Mouse (Mus musculus) intestine, embryonic 16.5 days (tissue): Measurements from ENCODE around the gene Tspan4. TPM values are rescaled to one million over a fixed set of nuclear protein-coding genes. Genes with fewer than 3 reads are reported as not detected.

Source experiments
- ATAC-seq: fragments of 200-750 bp; cut with Nextera tagmentation; 2 replicates; pipeline ENCODE4 v1.8.0; 2017; ENCODE audit warnings: moderate TSS enrichment, moderate library complexity
- H3K27ac ChIP-seq: fragments of 300-500 bp; sonication (generic); 2 replicates; pipeline ENCODE4 v1.5.1; 2014; ENCODE audit warnings: mild to moderate bottlenecking, low read length
- H3K27me3 ChIP-seq: fragments of 300-500 bp; sonication (generic); replicated peaks from 2 replicates; pipeline ENCODE4 v1.6.1; 2014; ENCODE audit warnings: low read length, control low read depth, mixed read lengths; ENCODE audit not compliant: control insufficient read depth, insufficient read depth
- H3K36me3 ChIP-seq: fragments of 300-500 bp; sonication (generic); 2 replicates; pipeline ENCODE4 v1.6.1; 2014; ENCODE audit warnings: low read length, control low read depth; ENCODE audit not compliant: control insufficient read depth, insufficient read depth
- H3K4me1 ChIP-seq: fragments of 300-500 bp; sonication (generic); 2 replicates; pipeline ENCODE4 v1.6.1; 2014; ENCODE audit warnings: low read length, control low read depth, mixed read lengths; ENCODE audit not compliant: control insufficient read depth, insufficient read depth
- H3K4me2 ChIP-seq: fragments of 300-500 bp; sonication (generic); 2 replicates; pipeline ENCODE4 v1.6.1; 2014; ENCODE audit warnings: low read depth, low read length, control low read depth
- H3K4me3 ChIP-seq: fragments of 300-500 bp; sonication (generic); 2 replicates; pipeline ENCODE4 v1.5.1; 2014; ENCODE audit warnings: mild to moderate bottlenecking, low read length
- H3K9ac ChIP-seq: fragments of 300-500 bp; sonication (generic); 2 replicates; pipeline ENCODE4 v1.6.1; 2014; ENCODE audit warnings: low read depth, low read length
- H3K9me3 ChIP-seq: fragments of 300-500 bp; sonication (generic); 2 replicates; pipeline ENCODE4 v1.6.1; 2016; ENCODE audit warnings: low read length, control low read depth; ENCODE audit not compliant: control insufficient read depth
- WGBS: fragments of 180-500 bp; shearing (Covaris S2); extraction: QIAGEN DNeasy Blood & Tissue Kit; methylation state at CpG from one replicate; pipeline ENCODE4 v1.1.7; 2014; 5-methylcytosine and 5-hydroxymethylcytosine counted together
- polyA plus RNA-seq: library from polyadenylated mRNA; unstranded; fragments of >200 nt; fragmentation: Nextera tagmentation; extraction: Ambion mirVana; gene quantifications from 2 replicates; pipeline ENCODE4 v1.2.1, GENCODE M21; 2015

The Tspan4 gene
- polyA plus RNA-seq, result 58.2 and 59.2 TPM in 2 replicates

- Histone ChIP-seq H3K4me3 (peak within 1 kb of the TSS; percentile 88), H3K9me3 (no peaks in the 10 kb centered on the region), H3K4me2 (peak within 1 kb of the TSS; percentile 93), H3K36me3 (peaks cover 7% of the 10 kb centered on the region; the same call in 1 of the 2 replicates), H3K27me3 (no peaks in the 10 kb centered on the region), H3K27ac (peak within 1 kb of the TSS; percentile 97), H3K9ac (peak within 1 kb of the TSS; percentile 90), H3K4me1 (peaks cover 40% of the 10 kb centered on the region)
- WGBS, result under 1% methylated on average over 87 of the region's 87 CpGs
- peak; percentile 71 for ATAC-seq
Measured at GRCm38 (mm10) chr7:141475011-141475804, at the start of gene Tspan4, which contains the start of gene Polr2l. Tspan4 (plus strand) TSS chr7:141475240. Polr2l (minus strand) TSS chr7:141475132.

- Histone ChIP-seq H3K9ac (no peak overlapping the region), H3K4me3 (no peak overlapping the region), H3K9me3 (no peaks in the 10 kb centered on the region), H3K4me1 (peaks cover 11% of the 10 kb centered on the region; the same call in 1 of the 2 replicates), H3K36me3 (peaks cover 16% of the 10 kb centered on the region), H3K27ac (no peak overlapping the region), H3K4me2 (no peak overlapping the region), H3K27me3 (no peaks in the 10 kb centered on the region)
- no peak for ATAC-seq
- 79% methylated on average over 12 of the region's 12 CpGs for WGBS
Measured at GRCm38 (mm10) chr7:141426948-141427730, 47.9 kb upstream of the Tspan4 start.

GRCm38 (mm10) chr7:141428701-141429100 lies 46.3 kb upstream of the Tspan4 start:
- H3K4me2 ChIP-seq, result no peak overlapping the region
- 57% methylated on average over 5 of the region's 5 CpGs for WGBS
- ATAC-seq, result no peak
- H3K27me3 ChIP-seq, result no peaks in the 10 kb centered on the region
- H3K9me3 ChIP-seq, result no peaks in the 10 kb centered on the region
- H3K27ac ChIP-seq, result no peak overlapping the region
- H3K9ac ChIP-seq, result no peak overlapping the region
- H3K4me1 ChIP-seq, result peaks cover 11% of the 10 kb centered on the region
- H3K36me3 ChIP-seq, result peaks cover 20% of the 10 kb centered on the region
- H3K4me3 ChIP-seq, result no peak overlapping the region

GRCm38 (mm10) chr7:141429310-141429709 lies 45.7 kb upstream of the Tspan4 start, which contains the start of gene Cend1:
Cend1 (minus strand) TSS chr7:141429491.
- Histone ChIP-seq H3K27me3 (no peaks in the 10 kb centered on the region), H3K27ac (no peak within 1 kb of the TSS), H3K4me3 (no peak within 1 kb of the TSS), H3K4me1 (peaks cover 17% of the 10 kb centered on the region), H3K9ac (0 out of 2 replicates have a peak within 1 kb of the TSS, but pooled peaks have one; percentile 14), H3K4me2 (0 out of 2 replicates have a peak within 1 kb of the TSS, but pooled peaks have one; percentile 10), H3K9me3 (no peaks in the 10 kb centered on the region), H3K36me3 (peaks cover 21% of the 10 kb centered on the region)
- ATAC-seq, result peak; percentile 62
- 7% methylated on average over 19 of the region's 19 CpGs for WGBS

- Histone ChIP-seq H3K4me2 (no peak overlapping the region), H3K9ac (0 out of 2 replicates have a peak overlapping the region, but pooled peaks have one; percentile 14), H3K36me3 (peaks cover 21% of the 10 kb centered on the region), H3K27me3 (no peaks in the 10 kb centered on the region), H3K4me3 (no peak overlapping the region), H3K4me1 (peaks cover 24% of the 10 kb centered on the region), H3K27ac (no peak overlapping the region), H3K9me3 (no peaks in the 10 kb centered on the region)
- ATAC-seq, result no peak
- 59% methylated on average over 9 of the region's 9 CpGs for WGBS
Measured at GRCm38 (mm10) chr7:141429840-141430584, 45.0 kb upstream of the Tspan4 start.

GRCm38 (mm10) chr7:141430585-141431240 lies 44.3 kb upstream of the Tspan4 start:
- Histone ChIP-seq H3K9me3 (no peaks in the 10 kb centered on the region), H3K4me2 (no peak overlapping the region), H3K4me1 (peaks cover 31% of the 10 kb centered on the region), H3K27me3 (no peaks in the 10 kb centered on the region), H3K36me3 (peaks cover 21% of the 10 kb centered on the region), H3K27ac (no peak overlapping the region), H3K4me3 (no peak overlapping the region), H3K9ac (0 out of 2 replicates have a peak overlapping the region, but pooled peaks have one; percentile 14)
- WGBS, result 95% methylated on average over 9 of the region's 9 CpGs
- no peak for ATAC-seq

- ATAC-seq, result no peak
- Histone ChIP-seq H3K4me2 (no peak overlapping the region), H3K27me3 (no peaks in the 10 kb centered on the region), H3K27ac (no peak overlapping the region), H3K4me1 (peaks cover 39% of the 10 kb centered on the region), H3K9ac (no peak overlapping the region), H3K36me3 (peaks cover 21% of the 10 kb centered on the region), H3K9me3 (no peaks in the 10 kb centered on the region), H3K4me3 (no peak overlapping the region)
- WGBS, result 94% methylated on average over 19 of the region's 19 CpGs
Measured at GRCm38 (mm10) chr7:141431434-141432185, 43.4 kb upstream of the Tspan4 start.

GRCm38 (mm10) chr7:141432186-141432611 lies 42.8 kb upstream of the Tspan4 start:
- 83% methylated on average over 8 of the region's 8 CpGs for WGBS
- peak overlapping the region; percentile 14; the same call in 1 of the 2 replicates for H3K9ac ChIP-seq
- H3K4me1 ChIP-seq, result peaks cover 42% of the 10 kb centered on the region

More at GRCm38 (mm10) chr7:141432186-141432611, 42.8 kb upstream of the Tspan4 start:
- Histone ChIP-seq H3K4me3 (no peak overlapping the region), H3K4me2 (no peak overlapping the region), H3K27ac (no peak overlapping the region), H3K27me3 (no peaks in the 10 kb centered on the region), H3K36me3 (peaks cover 21% of the 10 kb centered on the region), H3K9me3 (no peaks in the 10 kb centered on the region)
- no peak for ATAC-seq
